Mouse (Mus musculus): Measurements from ENCODE around the gene Kcnab3. TPM values are rescaled to one million over a fixed set of nuclear protein-coding genes. Genes with fewer than 3 reads are reported as not detected.

Gene Kcnab3
- polyA plus RNA-seq, 1 experiment: 3.2 TPM

DNA sequence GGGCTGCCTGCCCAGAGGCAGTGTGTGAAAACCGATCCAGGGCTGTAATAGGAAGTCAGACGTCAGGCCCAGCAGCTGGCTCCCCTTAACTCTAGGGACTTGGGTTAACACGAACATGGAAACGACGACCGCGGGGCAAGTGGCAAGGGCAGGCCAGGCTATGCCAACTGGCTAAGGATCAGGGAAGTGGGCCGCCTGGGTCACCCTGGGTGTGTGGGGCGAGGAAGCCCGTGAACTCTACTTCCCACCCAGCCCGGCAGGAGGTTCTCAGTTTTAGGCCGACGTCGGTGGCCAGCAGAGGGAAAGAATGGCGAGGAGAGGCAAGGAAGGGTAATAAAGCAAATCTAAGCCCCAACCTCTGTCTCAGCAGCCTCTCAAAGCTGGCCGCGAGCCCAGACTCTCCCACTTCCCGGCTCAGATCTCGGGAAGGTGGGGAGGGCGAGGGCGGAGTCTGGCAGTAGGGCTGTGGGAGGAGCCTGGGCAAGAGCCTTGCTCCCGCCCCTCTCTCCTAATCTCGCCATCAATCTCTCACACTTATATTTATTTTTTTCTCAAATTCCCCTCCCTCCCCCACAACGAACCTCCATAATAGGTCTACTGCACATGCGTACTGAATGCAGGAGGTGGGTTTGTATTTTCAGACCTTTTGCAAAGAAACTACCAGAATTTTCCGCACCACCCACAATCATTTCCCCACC lies 40.2 kb downstream of the Kcnab3 start:
- Histone ChIP-seq H3K27me3 (ENCODE audit: control insufficient read depth, insufficient read depth, insufficient read length) (no peaks in the 10 kb centered on the region), H3ac (ENCODE audit: control insufficient read depth, insufficient read length, low read depth) (peak overlapping the region; percentile 63), H3K36me3 (ENCODE audit: control insufficient read depth, insufficient read depth) (peaks cover 26% of the 10 kb centered on the region), H3K4me3 (ENCODE audit: insufficient read depth, poor library complexity, severe bottlenecking) (peak overlapping the region; percentile 64), H3K79me2 (ENCODE audit: control insufficient read depth, insufficient read depth) (peaks cover 39% of the 10 kb centered on the region), H3K79me3 (ENCODE audit: low read depth) (peaks cover 11% of the 10 kb centered on the region)
- TF ChIP-seq CTCF (IDR thresholded peaks at IDR 0.05; ENCODE audit: control insufficient read depth, insufficient read depth, insufficient read length): no peak
- no peak for TF ChIP-seq FOSL1 (IDR thresholded peaks at IDR 0.05; ENCODE audit: insufficient read depth, low read length, poor library complexity, severe bottlenecking)
- no peak for TF ChIP-seq MAX (IDR thresholded peaks at IDR 0.05)
- TF ChIP-seq USF1 (IDR thresholded peaks at IDR 0.05; ENCODE audit: low read depth): no peak
- no peak for TF ChIP-seq MYOD1 (IDR thresholded peaks at IDR 0.05; ENCODE audit: control insufficient read depth, insufficient read length, low read depth)
- TF ChIP-seq CEBPB (IDR thresholded peaks at IDR 0.05; ENCODE audit: low read depth): no peak
- TF ChIP-seq MYOG (IDR thresholded peaks at IDR 0.05; ENCODE audit: control insufficient read depth, extremely low read depth, insufficient read length): no peak

DNA sequence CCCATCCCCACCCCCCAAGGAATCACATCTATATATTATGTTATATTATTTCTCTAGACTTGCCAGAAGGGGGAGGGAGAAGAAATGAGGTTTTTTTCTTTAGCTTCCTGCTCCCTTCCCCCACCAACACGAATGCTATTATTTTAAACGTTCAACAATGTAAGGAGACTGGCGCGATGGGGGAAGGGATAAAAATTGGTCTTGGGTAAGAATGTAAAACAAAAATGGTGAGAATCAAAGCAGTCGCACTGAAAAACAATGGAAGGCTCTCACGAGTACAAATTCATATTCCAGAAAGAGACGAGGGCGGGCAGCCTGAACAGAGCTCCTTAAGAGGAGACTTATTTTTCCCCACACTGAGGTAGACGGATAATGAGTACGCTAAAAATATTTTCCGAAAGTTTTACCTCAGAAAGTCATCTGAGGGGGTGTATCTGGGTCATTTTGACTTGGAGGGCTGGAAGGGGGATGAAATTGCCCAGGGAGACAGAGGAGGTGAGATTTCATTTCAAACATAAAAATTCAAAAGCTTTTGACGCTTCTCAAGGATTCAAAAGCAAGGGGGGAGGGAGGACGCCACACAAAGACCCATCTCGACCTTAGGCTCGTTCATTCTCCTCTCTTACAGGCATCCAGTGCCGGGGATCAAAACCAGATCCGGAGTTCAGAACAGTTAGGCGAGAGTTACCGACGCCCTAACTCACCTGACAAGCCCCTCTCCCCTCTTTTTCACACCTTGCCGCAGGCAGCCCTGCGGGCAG lies 41.0 kb downstream of the Kcnab3 start:
- Histone ChIP-seq H3ac (ENCODE audit: control insufficient read depth, insufficient read length, low read depth) (peak overlapping the region; percentile 52), H3K4me3 (ENCODE audit: insufficient read depth, poor library complexity, severe bottlenecking) (peak overlapping the region; percentile 64), H3K36me3 (ENCODE audit: control insufficient read depth, insufficient read depth) (peaks cover 19% of the 10 kb centered on the region), H3K27me3 (ENCODE audit: control insufficient read depth, insufficient read depth, insufficient read length) (no peaks in the 10 kb centered on the region), H3K79me3 (ENCODE audit: low read depth) (peaks cover 11% of the 10 kb centered on the region), H3K79me2 (ENCODE audit: control insufficient read depth, insufficient read depth) (peaks cover 39% of the 10 kb centered on the region)
- TF ChIP-seq USF1 (IDR thresholded peaks at IDR 0.05; ENCODE audit: low read depth): no peak
- no peak for TF ChIP-seq FOSL1 (IDR thresholded peaks at IDR 0.05; ENCODE audit: insufficient read depth, low read length, poor library complexity, severe bottlenecking)
- no peak for TF ChIP-seq CEBPB (IDR thresholded peaks at IDR 0.05; ENCODE audit: low read depth)
- no peak for TF ChIP-seq MAX (IDR thresholded peaks at IDR 0.05)
- no peak for TF ChIP-seq MYOG (IDR thresholded peaks at IDR 0.05; ENCODE audit: control insufficient read depth, extremely low read depth, insufficient read length)

DNA sequence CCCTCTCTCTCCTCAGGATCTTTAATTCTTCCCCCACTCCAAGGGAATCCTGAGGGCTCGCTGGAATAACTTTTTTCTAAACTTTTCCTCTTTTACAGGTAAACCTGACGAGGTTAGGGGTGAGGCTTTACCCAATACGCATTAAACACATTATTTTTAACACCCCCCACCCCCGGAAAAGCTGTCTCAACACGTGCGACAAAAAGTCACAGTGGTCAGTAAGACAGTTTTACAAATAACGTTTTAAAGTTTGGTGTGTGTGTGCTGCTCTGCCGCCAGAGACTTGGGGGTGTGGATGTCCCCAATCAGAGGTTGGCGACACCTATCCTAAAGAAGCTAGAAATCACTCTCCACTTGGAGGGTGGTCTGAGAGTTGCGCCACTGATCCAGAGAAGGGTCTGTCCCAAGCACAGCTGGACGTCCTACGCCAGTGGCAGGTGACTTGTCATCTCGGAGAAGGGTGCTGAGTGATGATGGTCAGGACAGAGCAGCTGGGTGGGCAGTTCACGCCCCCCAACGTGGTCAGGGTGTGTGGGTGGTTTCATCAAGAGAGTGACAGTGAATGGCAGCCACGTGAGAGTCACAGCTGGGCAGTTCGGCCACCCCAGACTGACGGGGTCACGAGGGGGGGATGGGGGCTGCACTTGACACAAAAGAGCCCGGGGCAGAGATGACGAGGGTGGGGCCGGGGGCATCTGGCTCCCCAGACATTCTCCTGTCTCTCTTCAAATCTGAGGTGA lies 41.7 kb downstream of the Kcnab3 start:
- peaks cover 13% of the 10 kb centered on the region for H3K36me3 ChIP-seq (ENCODE audit: control insufficient read depth, insufficient read depth)
- peak overlapping the region; percentile 64 for H3K4me3 ChIP-seq (ENCODE audit: insufficient read depth, poor library complexity, severe bottlenecking)
- H3ac ChIP-seq (ENCODE audit: control insufficient read depth, insufficient read length, low read depth): peak overlapping the region; percentile 64
- TF ChIP-seq CTCF (IDR thresholded peaks at IDR 0.05; ENCODE audit: control insufficient read depth, insufficient read depth, insufficient read length) (no peak), CEBPB (IDR thresholded peaks at IDR 0.05; ENCODE audit: low read depth) (no peak), MYOD1 (IDR thresholded peaks at IDR 0.05; ENCODE audit: control insufficient read depth, insufficient read length, low read depth) (peak; percentile 88), USF1 (IDR thresholded peaks at IDR 0.05; ENCODE audit: low read depth) (peak; percentile 51), MAX (IDR thresholded peaks at IDR 0.05) (peak; percentile 61)
- H3K27me3 ChIP-seq (ENCODE audit: control insufficient read depth, insufficient read depth, insufficient read length): no peaks in the 10 kb centered on the region
- peaks cover 39% of the 10 kb centered on the region for H3K79me2 ChIP-seq (ENCODE audit: control insufficient read depth, insufficient read depth)
- peaks cover 11% of the 10 kb centered on the region for H3K79me3 ChIP-seq (ENCODE audit: low read depth)

DNA sequence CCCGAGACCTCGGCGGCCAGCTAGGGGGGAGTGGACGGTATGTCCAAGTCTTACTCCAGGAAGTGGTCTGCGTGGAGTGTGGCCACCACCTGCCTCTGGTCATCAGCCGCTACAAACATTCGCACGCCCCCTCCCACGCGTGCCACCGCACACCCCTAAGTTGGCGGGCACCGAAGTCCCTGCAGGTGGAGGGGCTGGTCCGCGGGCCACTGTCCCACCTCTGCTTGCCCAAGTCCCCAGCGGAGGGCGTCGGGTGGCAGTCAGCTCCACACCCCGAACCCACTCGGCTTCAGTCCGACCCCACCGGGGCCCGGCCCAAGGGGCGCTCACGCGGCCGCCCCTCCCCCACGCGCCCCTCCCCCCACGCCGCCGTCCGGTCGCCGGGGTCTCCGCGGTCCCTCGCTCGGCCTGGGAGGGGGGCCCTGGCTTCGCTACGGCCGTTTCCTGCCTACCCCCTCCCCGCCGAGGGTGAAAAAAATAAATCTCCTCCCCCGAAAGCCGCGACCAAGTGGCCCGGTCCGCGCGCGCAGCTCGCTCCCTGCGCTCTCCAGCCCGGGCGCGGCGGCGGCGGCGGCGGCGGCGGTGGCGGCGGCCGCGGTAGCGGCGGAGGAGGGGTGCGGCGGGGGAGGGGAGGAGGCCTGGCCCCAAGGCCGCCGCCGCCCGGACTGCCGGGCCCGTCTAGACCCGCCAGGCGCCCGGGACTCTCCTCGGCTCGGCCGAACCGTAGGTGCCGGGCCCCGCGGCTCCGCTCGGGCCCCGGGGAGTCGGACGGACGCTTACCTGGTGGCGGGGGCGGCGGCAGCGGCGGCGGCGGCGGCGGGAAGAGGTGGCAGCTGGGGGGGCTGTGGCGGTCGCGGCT lies 42.5 kb downstream of the Kcnab3 start:
- Histone ChIP-seq H3K79me2 (ENCODE audit: control insufficient read depth, insufficient read depth) (peaks cover 38% of the 10 kb centered on the region), H3K4me3 (ENCODE audit: insufficient read depth, poor library complexity, severe bottlenecking) (peak overlapping the region; percentile 64), H3K36me3 (ENCODE audit: control insufficient read depth, insufficient read depth) (peaks cover 6% of the 10 kb centered on the region), H3K27me3 (ENCODE audit: control insufficient read depth, insufficient read depth, insufficient read length) (no peaks in the 10 kb centered on the region), H3ac (ENCODE audit: control insufficient read depth, insufficient read length, low read depth) (peak overlapping the region; percentile 64), H3K79me3 (ENCODE audit: low read depth) (peaks cover 11% of the 10 kb centered on the region)
- TF ChIP-seq MAX (IDR thresholded peaks at IDR 0.05) (no peak), CTCF (IDR thresholded peaks at IDR 0.05; ENCODE audit: control insufficient read depth, insufficient read depth, insufficient read length) (no peak), MYOD1 (IDR thresholded peaks at IDR 0.05; ENCODE audit: control insufficient read depth, insufficient read length, low read depth) (peak; percentile 74)

DNA sequence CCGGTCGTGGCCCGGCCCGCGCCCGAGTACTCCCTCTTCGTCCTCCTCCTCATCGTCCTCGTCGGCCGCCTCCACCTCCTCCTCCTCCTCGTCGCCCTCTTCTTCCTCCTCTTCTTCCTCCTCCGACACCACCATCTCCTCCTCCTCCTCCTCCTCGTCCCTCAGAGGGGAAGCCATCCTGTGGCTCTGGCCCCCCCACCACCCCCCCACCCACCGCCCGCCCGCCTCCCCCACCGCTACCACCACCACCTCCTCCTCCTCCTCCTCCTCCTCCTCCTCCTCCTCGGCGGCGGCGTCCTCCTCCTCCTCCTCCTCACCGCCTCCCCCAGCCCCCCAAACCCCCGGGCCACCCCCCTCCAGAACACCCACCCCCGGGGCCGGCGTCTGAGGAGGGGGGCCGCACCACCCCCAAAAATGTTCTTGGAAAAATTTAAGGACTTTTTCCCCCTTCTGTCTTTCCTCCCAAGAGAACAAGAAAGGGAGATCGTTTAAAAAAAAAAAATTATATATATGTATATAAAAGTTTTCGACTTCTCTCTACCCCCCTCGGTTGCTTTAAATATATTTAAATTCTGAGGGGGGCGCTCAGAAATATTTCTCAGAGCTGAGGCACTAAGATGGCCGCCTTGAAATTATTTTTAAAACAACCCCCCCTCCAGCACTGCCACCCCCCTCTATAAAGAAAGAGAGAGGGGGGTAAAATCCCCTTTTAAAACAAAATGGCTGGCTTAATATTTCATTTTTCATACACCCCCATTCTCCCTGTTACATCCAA lies 43.3 kb downstream of the Kcnab3 start, which contains the start of gene Chd3:
Gene Chd3 (minus strand): TSS at position 192 of the 775 bp plus-strand sequence.
- Histone ChIP-seq H3K27me3 (ENCODE audit: control insufficient read depth, insufficient read depth, insufficient read length) (no peaks in the 10 kb centered on the region), H3K79me2 (ENCODE audit: control insufficient read depth, insufficient read depth) (peaks cover 31% of the 10 kb centered on the region), H3K4me3 (ENCODE audit: insufficient read depth, poor library complexity, severe bottlenecking) (peak within 1 kb of the TSS; percentile 64), H3K36me3 (ENCODE audit: control insufficient read depth, insufficient read depth) (no peaks in the 10 kb centered on the region), H3K79me3 (ENCODE audit: low read depth) (peaks cover 9% of the 10 kb centered on the region), H3ac (ENCODE audit: control insufficient read depth, insufficient read length, low read depth) (peak within 1 kb of the TSS; percentile 64)
- TF ChIP-seq MYOG (IDR thresholded peaks at IDR 0.05; ENCODE audit: control insufficient read depth, extremely low read depth, insufficient read length): no peak
- TF ChIP-seq MYOD1 (IDR thresholded peaks at IDR 0.05; ENCODE audit: control insufficient read depth, insufficient read length, low read depth): no peak
- no peak for TF ChIP-seq FOSL1 (IDR thresholded peaks at IDR 0.05; ENCODE audit: insufficient read depth, low read length, poor library complexity, severe bottlenecking)
- TF ChIP-seq USF1 (IDR thresholded peaks at IDR 0.05; ENCODE audit: low read depth): no peak
- no peak for TF ChIP-seq MAX (IDR thresholded peaks at IDR 0.05)
- no peak for TF ChIP-seq CTCF (IDR thresholded peaks at IDR 0.05; ENCODE audit: control insufficient read depth, insufficient read depth, insufficient read length)
- no peak for TF ChIP-seq CEBPB (IDR thresholded peaks at IDR 0.05; ENCODE audit: low read depth)
